Mouse (Mus musculus): ENCODE results near the gene Kcnq1. TPM values are rescaled to one million over a fixed set of nuclear protein-coding genes. Genes with fewer than 3 reads are reported as not detected.
A peak's percentile ranks its signal among the peaks of the same experiment; 100 is the strongest.

Kcnq1 gene
- polyA plus RNA-seq, 1 experiment = 0.79 TPM

DNA sequence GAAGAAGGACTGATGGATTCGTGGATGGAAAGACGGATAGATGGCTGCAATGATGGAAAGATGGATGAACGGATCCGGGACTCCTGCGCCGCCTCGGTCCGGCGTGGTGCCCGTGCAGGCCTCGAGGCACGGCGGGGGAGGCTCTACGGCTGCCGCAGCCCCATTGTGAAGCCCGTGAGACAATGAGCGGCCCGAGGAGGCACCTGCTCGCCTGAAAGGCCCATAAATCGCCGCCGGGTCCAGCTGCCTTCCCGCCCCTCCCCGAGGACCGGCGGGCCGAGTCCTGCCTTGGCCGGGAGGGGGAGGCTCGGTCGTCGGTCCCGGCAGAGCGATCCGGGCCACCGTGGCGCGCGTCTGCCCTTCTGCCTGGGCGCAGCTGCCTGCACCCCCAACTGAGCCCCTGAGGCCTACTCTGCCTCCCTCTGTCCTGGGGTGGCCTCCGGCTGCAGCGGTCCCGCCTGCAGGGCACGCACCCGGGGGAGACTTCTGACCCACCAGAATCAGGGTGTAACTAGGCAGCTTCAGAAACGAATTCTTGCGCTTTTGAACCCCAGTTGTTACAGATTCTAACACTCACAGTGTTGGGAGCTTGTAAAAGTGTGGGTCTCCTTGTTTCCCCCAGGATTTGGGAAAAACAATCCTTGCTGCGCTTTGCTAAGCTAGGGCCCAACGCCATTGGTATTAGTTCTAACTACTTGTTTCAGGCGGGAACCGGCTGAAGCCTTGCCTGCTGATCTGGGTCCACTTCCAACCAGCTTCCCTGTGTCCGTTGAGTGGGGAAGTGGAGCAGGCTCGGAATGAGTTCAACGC is 339.7 kb downstream of the Kcnq1 start:
- TF ChIP-seq CTCF (IDR thresholded peaks at IDR 0.05; ENCODE audit: extremely low read depth, insufficient read depth, low read length) = no peak
- no peak for TF ChIP-seq POLR2A (IDR thresholded peaks at IDR 0.05; ENCODE audit: extremely low read depth, insufficient read depth, low read length)
- no peaks in the 10 kb centered on the region for H3K4me1 ChIP-seq (ENCODE audit: control insufficient read depth, insufficient read depth, low read length)
- no peak overlapping the region for H3K4me3 ChIP-seq (ENCODE audit: insufficient read depth, low read length)
- no peak overlapping the region for H3K27ac ChIP-seq (ENCODE audit: insufficient read depth, low read length)

DNA sequence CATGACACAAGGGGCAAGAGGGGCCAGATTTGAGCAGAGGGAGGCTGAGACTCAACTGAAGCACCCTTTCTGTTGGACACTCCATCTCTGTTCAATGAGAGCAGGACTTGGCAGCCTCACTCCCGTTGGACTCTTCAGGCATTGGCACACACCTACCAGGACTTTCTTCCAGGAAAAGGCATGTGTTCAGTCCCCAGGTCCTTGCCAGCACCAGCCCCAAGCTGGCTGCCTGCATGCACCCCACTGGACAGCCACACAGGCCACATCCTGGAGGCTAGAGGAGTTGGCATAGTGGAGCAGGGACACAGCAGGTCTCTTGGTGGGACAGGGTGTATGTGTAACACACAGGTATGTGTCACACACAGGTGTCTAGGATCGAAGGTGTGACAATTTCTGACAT is 341.0 kb downstream of the Kcnq1 start:
- H3K27ac ChIP-seq (ENCODE audit: insufficient read depth, low read length) = no peak overlapping the region
- no peak for TF ChIP-seq CTCF (IDR thresholded peaks at IDR 0.05; ENCODE audit: extremely low read depth, insufficient read depth, low read length)
- no peak for TF ChIP-seq POLR2A (IDR thresholded peaks at IDR 0.05; ENCODE audit: extremely low read depth, insufficient read depth, low read length)
- H3K4me1 ChIP-seq (ENCODE audit: control insufficient read depth, insufficient read depth, low read length) = no peaks in the 10 kb centered on the region
- H3K4me3 ChIP-seq (ENCODE audit: insufficient read depth, low read length) = no peak overlapping the region

DNA sequence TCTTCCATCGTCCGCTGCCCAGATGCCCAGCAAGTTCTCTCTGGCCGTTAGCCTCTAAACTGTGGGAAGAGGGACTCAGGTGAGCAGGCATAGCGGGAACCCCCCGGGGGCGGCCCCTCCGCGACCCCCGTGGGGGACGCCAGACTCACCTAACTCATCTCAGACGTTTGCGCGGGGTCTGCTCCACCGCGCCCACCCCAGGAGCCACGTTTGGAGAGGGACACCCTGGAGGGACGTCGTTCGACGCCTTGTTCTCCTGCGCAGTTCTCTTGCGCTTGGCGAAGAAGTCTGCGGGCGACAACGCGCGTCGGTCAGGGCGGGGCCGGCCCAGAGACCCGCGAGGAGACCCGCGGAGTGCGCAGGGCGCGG is 352.8 kb downstream of the Kcnq1 start:
- Histone ChIP-seq H3K27ac (ENCODE audit: insufficient read depth, low read length) (no peak overlapping the region), H3K4me1 (ENCODE audit: control insufficient read depth, insufficient read depth, low read length) (no peaks in the 10 kb centered on the region), H3K4me3 (ENCODE audit: insufficient read depth, low read length) (0 out of 2 replicates have a peak overlapping the region, but pooled peaks have one; percentile 7)
- TF ChIP-seq POLR2A (IDR thresholded peaks at IDR 0.05; ENCODE audit: extremely low read depth, insufficient read depth, low read length) = no peak
- no peak for TF ChIP-seq CTCF (IDR thresholded peaks at IDR 0.05; ENCODE audit: extremely low read depth, insufficient read depth, low read length)

DNA sequence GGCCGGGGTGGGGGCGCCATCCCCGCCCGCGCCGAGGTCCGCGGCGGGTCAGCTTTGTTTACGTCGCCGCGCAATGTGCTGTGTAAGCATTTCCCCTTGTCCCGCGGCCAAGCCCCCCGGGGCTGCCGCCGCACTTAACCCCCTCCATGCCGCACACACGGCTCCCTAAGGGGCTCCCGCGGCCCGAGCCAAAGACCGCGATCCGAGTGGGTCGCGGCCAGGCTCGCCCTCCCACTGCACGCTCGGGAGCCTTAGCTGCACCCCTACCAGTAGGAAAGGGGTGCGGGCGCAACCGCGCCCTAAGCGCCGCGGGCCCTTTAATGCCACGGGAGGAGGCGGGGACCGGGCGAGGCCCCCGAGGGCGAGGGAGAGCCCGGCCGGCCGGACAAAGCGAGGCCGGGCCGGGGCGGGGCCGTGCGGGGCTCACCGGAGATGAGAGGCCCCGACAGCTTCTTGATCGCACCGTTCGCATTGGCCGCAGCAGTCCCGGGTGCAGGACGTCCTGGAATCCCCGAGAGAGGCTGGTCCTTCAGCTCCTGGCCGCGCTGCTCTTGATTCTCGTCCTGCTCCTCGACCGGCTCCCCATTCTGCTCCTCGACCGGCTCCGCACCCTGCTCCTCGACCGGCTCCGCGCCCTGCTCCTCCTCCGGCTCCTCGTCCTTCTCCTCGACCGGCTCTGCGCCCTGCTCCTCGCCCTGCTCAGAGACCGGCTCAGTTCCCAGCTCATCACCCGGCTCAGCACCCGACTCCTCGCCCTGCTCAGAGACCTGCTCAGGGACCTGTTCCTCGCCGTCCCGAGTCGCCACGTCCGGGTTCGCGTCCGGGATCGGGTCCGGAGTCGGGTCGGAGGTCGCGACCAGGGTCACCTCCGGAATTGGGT is 353.4 kb downstream of the Kcnq1 start:
- TF ChIP-seq CTCF (IDR thresholded peaks at IDR 0.05; ENCODE audit: extremely low read depth, insufficient read depth, low read length) (no peak), POLR2A (IDR thresholded peaks at IDR 0.05; ENCODE audit: extremely low read depth, insufficient read depth, low read length) (no peak)
- Histone ChIP-seq H3K4me3 (ENCODE audit: insufficient read depth, low read length) (0 out of 2 replicates have a peak overlapping the region, but pooled peaks have one; percentile 7), H3K4me1 (ENCODE audit: control insufficient read depth, insufficient read depth, low read length) (no peaks in the 10 kb centered on the region), H3K27ac (ENCODE audit: insufficient read depth, low read length) (no peak overlapping the region)

DNA sequence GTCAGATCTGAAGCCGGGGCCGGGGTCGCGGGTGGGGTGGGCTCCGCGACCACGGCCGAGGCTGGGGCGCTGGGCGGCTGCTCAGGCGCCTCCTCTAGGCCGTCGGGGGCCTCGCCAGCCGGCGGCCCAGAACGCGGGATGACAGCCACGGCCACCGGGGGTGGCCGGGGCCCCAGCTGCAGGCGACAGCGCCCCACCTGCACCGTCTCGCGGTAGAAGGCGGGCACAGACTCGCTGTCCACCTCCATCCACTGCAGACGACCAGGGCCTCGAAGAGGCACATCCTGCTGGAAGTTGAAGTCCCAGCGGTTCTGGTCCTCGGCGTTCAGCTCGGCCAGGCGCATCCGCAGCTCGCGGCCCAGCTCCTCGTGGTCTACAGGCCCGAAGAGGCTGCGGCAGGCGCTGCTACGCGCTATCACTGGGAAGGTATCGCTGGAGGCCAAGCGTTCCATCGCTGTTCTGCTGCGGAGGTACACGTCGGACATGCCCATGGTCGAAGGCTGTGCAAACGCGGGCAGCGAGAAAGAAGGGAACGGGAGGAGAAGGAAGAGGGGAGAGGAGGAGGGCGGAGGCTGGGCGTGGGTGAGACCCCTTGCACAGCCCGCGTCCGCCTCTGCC is 354.2 kb downstream of the Kcnq1 start:
- no peak for TF ChIP-seq POLR2A (IDR thresholded peaks at IDR 0.05; ENCODE audit: extremely low read depth, insufficient read depth, low read length)
- TF ChIP-seq CTCF (IDR thresholded peaks at IDR 0.05; ENCODE audit: extremely low read depth, insufficient read depth, low read length) = no peak
- no peak overlapping the region for H3K27ac ChIP-seq (ENCODE audit: insufficient read depth, low read length)
- peak overlapping the region; percentile 27 for H3K4me3 ChIP-seq (ENCODE audit: insufficient read depth, low read length)

DNA sequence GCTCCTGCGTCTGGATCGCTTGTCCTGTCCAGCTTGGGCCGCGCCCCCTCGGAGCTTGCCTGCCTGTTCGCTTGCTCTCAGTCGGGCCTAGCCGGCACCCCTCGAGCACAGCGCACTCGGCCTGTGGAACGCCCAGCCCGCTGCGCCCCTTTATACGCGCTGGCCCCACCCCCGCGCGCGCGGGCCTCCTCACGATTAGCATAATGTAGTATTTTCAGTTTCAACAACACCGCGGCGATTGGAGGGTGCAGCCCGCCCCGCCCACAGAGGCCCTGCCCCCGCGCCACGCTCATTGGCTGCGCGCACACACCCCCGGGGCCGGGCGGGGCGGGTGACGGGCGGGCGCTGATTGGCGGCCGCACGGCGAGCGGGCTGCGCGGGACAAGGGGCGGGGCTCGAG is 354.7 kb downstream of the Kcnq1 start, which contains the start of gene Cdkn1c:
Gene Cdkn1c (minus strand): TSS at position 177 of the 400 bp plus-strand sequence.
- H3K27ac ChIP-seq (ENCODE audit: insufficient read depth, low read length) = no peak within 1 kb of the TSS
- H3K4me3 ChIP-seq (ENCODE audit: insufficient read depth, low read length) = peak within 1 kb of the TSS; percentile 27
- no peaks in the 10 kb centered on the region for H3K4me1 ChIP-seq (ENCODE audit: control insufficient read depth, insufficient read depth, low read length)
- 0 out of 2 replicates have a peak, but pooled peaks have one; percentile 28 for TF ChIP-seq POLR2A (IDR thresholded peaks at IDR 0.05; ENCODE audit: extremely low read depth, insufficient read depth, low read length)
- no peak for TF ChIP-seq CTCF (IDR thresholded peaks at IDR 0.05; ENCODE audit: extremely low read depth, insufficient read depth, low read length)

More for the DNA sequence above, 354.2 kb downstream of the Kcnq1 start:
- no peaks in the 10 kb centered on the region for H3K4me1 ChIP-seq (ENCODE audit: control insufficient read depth, insufficient read depth, low read length)

DNA sequence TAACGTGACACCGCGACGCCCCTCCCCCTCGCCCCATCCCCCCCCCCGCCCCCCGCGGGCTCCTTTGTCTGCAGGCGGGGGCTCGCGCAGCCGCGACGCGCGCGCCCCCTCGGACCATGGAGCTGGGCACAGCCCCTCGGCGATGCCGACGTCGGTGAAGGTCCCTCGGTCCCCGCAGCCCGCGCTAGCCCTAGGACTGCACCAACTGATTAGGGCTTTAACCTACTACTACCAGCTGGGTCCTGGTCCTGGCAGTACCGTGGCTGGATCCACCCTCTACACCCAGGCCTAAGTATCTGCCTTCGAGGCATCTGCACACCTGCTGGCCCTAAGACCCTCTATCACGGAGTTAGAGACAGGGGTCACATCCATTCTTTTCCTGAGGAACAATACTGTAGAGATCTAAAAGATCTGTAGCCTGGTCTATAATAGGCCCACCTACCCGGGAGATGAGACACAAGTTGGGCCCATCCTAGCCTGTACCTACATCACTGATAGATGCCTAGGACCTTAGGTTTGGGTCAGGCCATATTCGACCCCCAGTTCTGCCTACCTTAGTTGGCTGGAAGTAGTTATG is 355.2 kb downstream of the Kcnq1 start:
- no peak for TF ChIP-seq CTCF (IDR thresholded peaks at IDR 0.05; ENCODE audit: extremely low read depth, insufficient read depth, low read length)
- no peak for TF ChIP-seq POLR2A (IDR thresholded peaks at IDR 0.05; ENCODE audit: extremely low read depth, insufficient read depth, low read length)
- H3K4me1 ChIP-seq (ENCODE audit: control insufficient read depth, insufficient read depth, low read length) = no peaks in the 10 kb centered on the region
- no peak overlapping the region; the same call in 1 of the 2 replicates for H3K4me3 ChIP-seq (ENCODE audit: insufficient read depth, low read length)
- H3K27ac ChIP-seq (ENCODE audit: insufficient read depth, low read length) = no peak overlapping the region

DNA sequence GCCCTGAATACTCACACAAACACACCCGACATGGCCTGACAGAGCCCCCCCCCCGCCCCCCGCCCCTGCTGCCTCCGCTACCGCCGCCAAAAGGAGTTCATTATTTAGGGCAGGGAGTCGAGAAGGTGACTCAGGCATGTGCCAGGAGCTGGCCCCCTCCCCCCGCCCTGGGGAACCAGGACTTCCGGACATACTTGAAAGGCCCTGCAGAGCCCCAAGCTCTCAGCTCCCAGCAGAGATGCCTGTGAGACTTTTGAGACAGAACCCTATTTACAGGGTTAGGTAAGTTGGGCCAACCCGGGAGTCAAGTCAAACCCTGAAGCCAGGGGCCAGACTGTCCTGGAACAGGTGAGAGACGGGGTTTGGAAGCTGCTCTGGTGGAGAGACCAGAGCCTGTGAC is 355.8 kb downstream of the Kcnq1 start:
- no peak overlapping the region for H3K4me3 ChIP-seq (ENCODE audit: insufficient read depth, low read length)
- no peaks in the 10 kb centered on the region for H3K4me1 ChIP-seq (ENCODE audit: control insufficient read depth, insufficient read depth, low read length)
- no peak overlapping the region for H3K27ac ChIP-seq (ENCODE audit: insufficient read depth, low read length)
- TF ChIP-seq POLR2A (IDR thresholded peaks at IDR 0.05; ENCODE audit: extremely low read depth, insufficient read depth, low read length) (no peak), CTCF (IDR thresholded peaks at IDR 0.05; ENCODE audit: extremely low read depth, insufficient read depth, low read length) (no peak)

DNA sequence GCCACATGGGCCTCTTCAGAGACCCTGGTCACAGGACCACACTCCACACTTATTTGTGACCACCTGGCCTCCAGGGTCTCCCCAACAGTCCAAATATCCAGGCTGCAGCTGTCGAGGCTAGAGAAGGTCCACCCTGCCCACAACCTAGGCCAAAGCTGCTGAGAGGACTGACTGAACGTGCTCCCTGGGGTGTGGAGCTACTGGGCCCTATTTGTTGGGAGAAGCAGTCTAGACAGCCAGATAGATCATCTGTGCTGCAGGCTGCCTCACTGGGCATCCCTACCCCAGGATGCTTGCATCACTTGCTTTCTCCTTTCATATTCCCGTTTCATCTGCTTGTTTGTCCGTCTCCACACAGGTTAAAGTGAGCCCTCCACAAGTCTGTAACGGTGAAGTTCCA is 356.4 kb downstream of the Kcnq1 start:
- TF ChIP-seq CTCF (IDR thresholded peaks at IDR 0.05; ENCODE audit: extremely low read depth, insufficient read depth, low read length) = no peak
- TF ChIP-seq POLR2A (IDR thresholded peaks at IDR 0.05; ENCODE audit: extremely low read depth, insufficient read depth, low read length) = no peak
- H3K4me3 ChIP-seq (ENCODE audit: insufficient read depth, low read length) = no peak overlapping the region
- no peaks in the 10 kb centered on the region for H3K4me1 ChIP-seq (ENCODE audit: control insufficient read depth, insufficient read depth, low read length)
- H3K27ac ChIP-seq (ENCODE audit: insufficient read depth, low read length) = no peak overlapping the region
